Mouse (Mus musculus): Measurements from ENCODE around the gene Rps10.

The Rps10 gene

GRCm38 (mm10) chr17:27610679-27611518 is 25.6 kb downstream of the Rps10 start:
- DNase-seq (ENCODE audit: low read depth, low spot score) = no peak
- no peaks in the 10 kb centered on the region for H3K27me3 ChIP-seq (ENCODE audit: control insufficient read depth, insufficient read depth, low read length, poor library complexity, severe bottlenecking)
- H3K36me3 ChIP-seq (ENCODE audit: control insufficient read depth, insufficient read depth, low read length, poor library complexity, severe bottlenecking) = no peaks in the 10 kb centered on the region

GRCm38 (mm10) chr17:27609576-27609975 is 26.9 kb downstream of the Rps10 start:
- Histone ChIP-seq H3K27me3 (ENCODE audit: control insufficient read depth, insufficient read depth, low read length, poor library complexity, severe bottlenecking) (no peaks in the 10 kb centered on the region), H3K36me3 (ENCODE audit: control insufficient read depth, insufficient read depth, low read length, poor library complexity, severe bottlenecking) (no peaks in the 10 kb centered on the region)
- DNase-seq (ENCODE audit: low read depth, low spot score) = no peak

DNA sequence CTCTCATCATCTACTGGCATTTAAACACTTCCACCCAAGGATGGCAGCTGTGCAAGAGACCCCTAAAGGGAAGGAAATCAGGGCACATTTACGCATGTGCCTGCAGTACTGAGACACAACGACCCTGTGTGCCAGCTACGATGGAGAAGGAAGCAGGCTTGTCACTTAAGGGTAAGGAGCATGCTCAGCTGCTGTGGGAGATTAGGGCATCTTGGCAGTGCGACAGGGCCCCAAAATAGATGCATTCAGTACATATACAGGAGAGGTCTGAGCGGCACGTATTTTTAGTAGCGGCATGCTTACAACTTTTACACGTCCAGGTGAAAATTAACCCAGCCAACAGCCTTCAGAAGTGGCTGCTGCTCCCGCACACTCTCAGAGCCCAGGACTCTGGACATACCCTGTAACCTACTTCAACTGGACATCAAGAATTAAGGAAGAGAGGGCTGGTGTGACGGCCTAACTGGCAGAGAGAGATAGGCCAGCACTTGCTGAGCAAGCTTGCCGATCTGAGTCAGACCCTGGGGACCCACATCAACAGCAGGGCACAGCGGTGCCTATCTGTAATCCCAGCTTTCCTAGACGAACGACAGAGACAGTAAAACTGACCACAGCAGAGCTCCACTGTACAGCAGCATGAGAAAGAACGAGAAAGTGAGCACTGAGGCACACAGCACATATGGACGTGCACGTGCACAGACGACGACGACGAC is 32.8 kb downstream of the Rps10 start:
- Histone ChIP-seq H3K27me3 (ENCODE audit: control insufficient read depth, insufficient read depth, low read length, poor library complexity, severe bottlenecking) (no peaks in the 10 kb centered on the region), H3K36me3 (ENCODE audit: control insufficient read depth, insufficient read depth, low read length, poor library complexity, severe bottlenecking) (no peaks in the 10 kb centered on the region)
- DNase-seq (ENCODE audit: low read depth, low spot score) = no peak

DNA sequence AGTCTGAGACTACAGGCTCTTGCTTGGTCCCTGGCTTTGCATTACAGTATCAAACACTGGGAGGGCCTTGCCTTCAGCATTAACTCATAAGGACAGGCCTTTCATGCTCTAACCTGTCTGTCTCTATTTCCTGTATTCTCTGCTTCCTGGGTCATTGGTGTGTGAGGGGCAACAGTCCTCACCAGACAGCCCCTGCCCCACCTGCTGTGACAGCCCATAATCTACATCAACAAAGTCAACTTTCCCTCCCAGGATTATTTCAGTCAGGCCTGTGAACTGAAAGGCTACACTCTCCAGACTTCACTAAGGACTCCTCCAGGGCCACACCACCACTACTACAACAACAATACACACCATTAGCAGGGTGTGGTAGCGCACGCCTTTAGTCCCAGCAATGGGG is 33.4 kb downstream of the Rps10 start:
- no peak for DNase-seq (ENCODE audit: low read depth, low spot score)
- H3K27me3 ChIP-seq (ENCODE audit: control insufficient read depth, insufficient read depth, low read length, poor library complexity, severe bottlenecking) = no peaks in the 10 kb centered on the region
- no peaks in the 10 kb centered on the region for H3K36me3 ChIP-seq (ENCODE audit: control insufficient read depth, insufficient read depth, low read length, poor library complexity, severe bottlenecking)

GRCm38 (mm10) chr17:27600869-27601268 is 35.6 kb downstream of the Rps10 start:
- no peaks in the 10 kb centered on the region for H3K27me3 ChIP-seq (ENCODE audit: control insufficient read depth, insufficient read depth, low read length, poor library complexity, severe bottlenecking)
- DNase-seq (ENCODE audit: low read depth, low spot score) = no peak
- peaks cover 2% of the 10 kb centered on the region; the same call in 1 of the 2 replicates for H3K36me3 ChIP-seq (ENCODE audit: control insufficient read depth, insufficient read depth, low read length, poor library complexity, severe bottlenecking)

DNA sequence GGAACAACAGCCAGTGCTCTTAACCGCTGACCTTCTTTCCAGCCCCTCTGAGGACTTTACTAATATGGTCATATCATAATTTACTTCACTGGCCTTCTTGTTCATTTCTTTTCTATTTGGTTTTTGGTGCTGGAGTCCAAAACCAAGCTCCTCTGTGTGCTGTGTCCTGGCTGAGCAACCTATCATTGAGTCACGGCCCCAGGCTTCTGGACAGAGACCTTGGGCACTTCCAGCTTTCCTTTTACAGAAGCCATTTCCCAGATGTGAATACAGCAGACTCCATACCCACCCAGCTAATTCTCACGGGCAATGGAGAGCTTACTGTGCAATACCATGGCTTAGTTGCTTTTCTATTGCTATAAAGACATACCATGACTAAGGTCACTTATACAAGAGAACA is 36.2 kb downstream of the Rps10 start:
- Histone ChIP-seq H3K36me3 (ENCODE audit: control insufficient read depth, insufficient read depth, low read length, poor library complexity, severe bottlenecking) (peaks cover 3% of the 10 kb centered on the region), H3K27me3 (ENCODE audit: control insufficient read depth, insufficient read depth, low read length, poor library complexity, severe bottlenecking) (no peaks in the 10 kb centered on the region)
- DNase-seq (ENCODE audit: low read depth, low spot score) = no peak

- no peak for DNase-seq (ENCODE audit: low read depth, low spot score)
- H3K27me3 ChIP-seq (ENCODE audit: control insufficient read depth, insufficient read depth, low read length, poor library complexity, severe bottlenecking) = no peaks in the 10 kb centered on the region
- peaks cover 3% of the 10 kb centered on the region for H3K36me3 ChIP-seq (ENCODE audit: control insufficient read depth, insufficient read depth, low read length, poor library complexity, severe bottlenecking)
Measured at GRCm38 (mm10) chr17:27596376-27597190, 39.9 kb downstream of the Rps10 start.

- H3K36me3 ChIP-seq (ENCODE audit: control insufficient read depth, insufficient read depth, low read length, poor library complexity, severe bottlenecking) = peaks cover 3% of the 10 kb centered on the region
- no peaks in the 10 kb centered on the region for H3K27me3 ChIP-seq (ENCODE audit: control insufficient read depth, insufficient read depth, low read length, poor library complexity, severe bottlenecking)
- DNase-seq (ENCODE audit: low read depth, low spot score) = no peak
Measured at GRCm38 (mm10) chr17:27595659-27596375, 40.7 kb downstream of the Rps10 start.

DNA sequence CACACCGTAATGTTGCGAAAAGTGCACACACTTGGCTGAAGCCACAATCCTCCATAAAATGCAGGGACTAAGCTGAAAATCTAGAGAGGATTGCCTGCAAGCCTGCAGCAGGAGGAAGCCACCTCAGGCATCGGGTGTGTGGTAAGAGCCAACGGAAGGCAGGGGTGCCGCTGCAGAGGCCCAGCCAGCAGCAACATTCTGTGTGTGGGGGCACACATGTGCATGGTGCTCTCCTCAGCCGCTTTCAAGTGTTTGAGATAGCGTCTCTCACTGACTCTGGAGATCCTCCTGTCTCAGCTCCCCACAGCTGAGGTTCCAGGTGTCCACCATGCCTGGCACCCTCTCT is 43.9 kb downstream of the Rps10 start:
- no peak for DNase-seq (ENCODE audit: low read depth, low spot score)
- peaks cover 3% of the 10 kb centered on the region for H3K36me3 ChIP-seq (ENCODE audit: control insufficient read depth, insufficient read depth, low read length, poor library complexity, severe bottlenecking)
- H3K27me3 ChIP-seq (ENCODE audit: control insufficient read depth, insufficient read depth, low read length, poor library complexity, severe bottlenecking) = no peaks in the 10 kb centered on the region

- peaks cover 3% of the 10 kb centered on the region for H3K36me3 ChIP-seq (ENCODE audit: control insufficient read depth, insufficient read depth, low read length, poor library complexity, severe bottlenecking)
- no peaks in the 10 kb centered on the region for H3K27me3 ChIP-seq (ENCODE audit: control insufficient read depth, insufficient read depth, low read length, poor library complexity, severe bottlenecking)
- peak; percentile 52 for DNase-seq (ENCODE audit: low read depth, low spot score)
Measured at GRCm38 (mm10) chr17:27591826-27592564, 44.5 kb downstream of the Rps10 start.

- H3K27me3 ChIP-seq (ENCODE audit: control insufficient read depth, insufficient read depth, low read length, poor library complexity, severe bottlenecking) = no peaks in the 10 kb centered on the region
- peak; percentile 52 for DNase-seq (ENCODE audit: low read depth, low spot score)
- no peaks in the 10 kb centered on the region for H3K36me3 ChIP-seq (ENCODE audit: control insufficient read depth, insufficient read depth, low read length, poor library complexity, severe bottlenecking)
Measured at GRCm38 (mm10) chr17:27588231-27588630, 48.2 kb downstream of the Rps10 start.

GRCm38 (mm10) chr17:27587252-27587651 is 49.2 kb downstream of the Rps10 start:
- H3K27me3 ChIP-seq (ENCODE audit: control insufficient read depth, insufficient read depth, low read length, poor library complexity, severe bottlenecking) = no peaks in the 10 kb centered on the region
- no peak for DNase-seq (ENCODE audit: low read depth, low spot score)

GRCm38 (mm10) chr17:27586661-27587060 is 49.8 kb downstream of the Rps10 start:
- DNase-seq (ENCODE audit: low read depth, low spot score) = no peak
- H3K27me3 ChIP-seq (ENCODE audit: control insufficient read depth, insufficient read depth, low read length, poor library complexity, severe bottlenecking) = no peaks in the 10 kb centered on the region
- no peaks in the 10 kb centered on the region; the same call in 1 of the 2 replicates for H3K36me3 ChIP-seq (ENCODE audit: control insufficient read depth, insufficient read depth, low read length, poor library complexity, severe bottlenecking)

More at GRCm38 (mm10) chr17:27587252-27587651, 49.2 kb downstream of the Rps10 start:
- H3K36me3 ChIP-seq (ENCODE audit: control insufficient read depth, insufficient read depth, low read length, poor library complexity, severe bottlenecking) = no peaks in the 10 kb centered on the region; the same call in 1 of the 2 replicates

Data from splenic B cell, adult 2 months (primary cell).